Mouse (Mus musculus) lung, adult 2 months (tissue): ENCODE data around the gene Ccn6. TPM values are rescaled to one million over a fixed set of nuclear protein-coding genes. Genes with fewer than 3 reads are reported as not detected.

Source experiments
- DNase-seq: peaks from one replicate; pipeline ENCODE4 v3.0.0; 2022
- H3K4me1 ChIP-seq: fragments of 200-500 bp; 2 replicates; pipeline ENCODE4 v1.6.1; 2011; ENCODE audit warnings: low read length; ENCODE audit not compliant: control insufficient read depth, insufficient read depth
- H3K4me3 ChIP-seq: fragments of 200-500 bp; replicated peaks from 2 replicates; pipeline ENCODE3; 2011; ENCODE audit warnings: low read depth, mild to moderate bottlenecking, control low read depth, low read length; ENCODE audit errors: extremely low read depth
- CTCF ChIP-seq: fragments of 200-500 bp; IDR thresholded peaks from 2 replicates; pipeline ENCODE4 v1.5.1; 2011; ENCODE audit warnings: mild to moderate bottlenecking, low read length, control low read depth; ENCODE audit not compliant: insufficient read depth
- POLR2A ChIP-seq: fragments of 200-500 bp; IDR thresholded peaks from 2 replicates; pipeline ENCODE4 v1.6.1; 2011; ENCODE audit warnings: low read depth, mild to moderate bottlenecking, control low read depth, low read length, borderline replicate concordance; ENCODE audit errors: extremely low read depth
- WGBS: fragments of 180-500 bp; shearing (Covaris S2); methylation state at CpG from one replicate; pipeline ENCODE4 v1.1.7; 2018; 5-methylcytosine and 5-hydroxymethylcytosine counted together
- polyA plus RNA-seq: library from polyadenylated mRNA; depleted of rRNA; stranded (reverse); fragments of >200 nt; gene quantifications from 2 replicates; pipeline ENCODE4 v1.2.3, GENCODE M21; 2012

Ccn6 gene
- polyA plus RNA-seq, 1 experiment, result 0.20 TPM

- 28% methylated on average over 11 of the region's 11 CpGs for WGBS
- Histone ChIP-seq H3K4me3 (peak overlapping the region; percentile 4), H3K4me1 (no peaks in the 10 kb centered on the region; the same call in 1 of the 2 replicates)
- TF ChIP-seq CTCF, result no peak
- no peak for TF ChIP-seq POLR2A
- DNase-seq, result no peak
These were observed 2.1 kb upstream of the Ccn6 start for GRCm38 (mm10) chr10:39165632-39166115.

GRCm38 (mm10) chr10:39162666-39163484 lies 719 bp downstream of the Ccn6 start:
- WGBS, result 29% methylated on average over 18 of the region's 18 CpGs

GRCm38 (mm10) chr10:39161406-39161805 lies 2.2 kb downstream of the Ccn6 start:
- TF ChIP-seq POLR2A (no peak), CTCF (no peak)
- WGBS, result 100% methylated on average over 1 of the region's 1 CpGs
- no peak for DNase-seq
- Histone ChIP-seq H3K4me1 (no peaks in the 10 kb centered on the region), H3K4me3 (no peak overlapping the region)

More at GRCm38 (mm10) chr10:39162666-39163484, 719 bp downstream of the Ccn6 start:
- Histone ChIP-seq H3K4me3 (no peak overlapping the region), H3K4me1 (no peaks in the 10 kb centered on the region)
- DNase-seq, result no peak
- TF ChIP-seq POLR2A (no peak), CTCF (no peak)

- 70% methylated on average over 12 of the region's 12 CpGs for WGBS
- no peaks in the 10 kb centered on the region for H3K4me1 ChIP-seq
- no peak overlapping the region for H3K4me3 ChIP-seq
- DNase-seq, result no peak
- no peak for TF ChIP-seq POLR2A
- no peak for TF ChIP-seq CTCF
These were observed 5.3 kb downstream of the Ccn6 start for GRCm38 (mm10) chr10:39158306-39158705.

- Histone ChIP-seq H3K4me3 (no peak overlapping the region), H3K4me1 (no peaks in the 10 kb centered on the region)
- no peak for DNase-seq
- 96% methylated on average over 1 of the region's 1 CpGs for WGBS
- TF ChIP-seq CTCF, result no peak
These were observed 6.3 kb downstream of the Ccn6 start for GRCm38 (mm10) chr10:39157321-39157720.

- no peak for TF ChIP-seq POLR2A
- TF ChIP-seq CTCF, result no peak
- no peaks in the 10 kb centered on the region for H3K4me1 ChIP-seq
- WGBS, result 81% methylated on average over 5 of the region's 5 CpGs
- no peak for DNase-seq
- no peak overlapping the region for H3K4me3 ChIP-seq
These were observed 6.9 kb downstream of the Ccn6 start for GRCm38 (mm10) chr10:39156719-39157118.

GRCm38 (mm10) chr10:39142216-39142615 lies 21.4 kb downstream of the Ccn6 start:
- no peak overlapping the region for H3K4me3 ChIP-seq
- TF ChIP-seq CTCF (no peak), POLR2A (no peak)
- DNase-seq, result no peak
- H3K4me1 ChIP-seq, result no peaks in the 10 kb centered on the region
- 87% methylated on average over 12 of the region's 12 CpGs for WGBS

- Histone ChIP-seq H3K4me1 (no peaks in the 10 kb centered on the region), H3K4me3 (no peak overlapping the region)
- no peak for TF ChIP-seq POLR2A
- TF ChIP-seq CTCF, result no peak
- WGBS, result 83% methylated on average over 2 of the region's 2 CpGs
- no peak for DNase-seq
These were observed 22.2 kb downstream of the Ccn6 start for GRCm38 (mm10) chr10:39141401-39141800.

GRCm38 (mm10) chr10:39140843-39141242 lies 22.8 kb downstream of the Ccn6 start:
- TF ChIP-seq CTCF, result no peak
- no peak for TF ChIP-seq POLR2A
- no peak for DNase-seq
- Histone ChIP-seq H3K4me3 (no peak overlapping the region), H3K4me1 (no peaks in the 10 kb centered on the region)
- 75% methylated on average over 14 of the region's 14 CpGs for WGBS

- Histone ChIP-seq H3K4me1 (no peaks in the 10 kb centered on the region), H3K4me3 (no peak overlapping the region)
- TF ChIP-seq POLR2A (no peak), CTCF (no peak)
- 85% methylated on average over 6 of the region's 6 CpGs for WGBS
- no peak for DNase-seq
These were observed 24.8 kb downstream of the Ccn6 start for GRCm38 (mm10) chr10:39138761-39139160.

GRCm38 (mm10) chr10:39137766-39138165 lies 25.8 kb downstream of the Ccn6 start:
- Histone ChIP-seq H3K4me1 (no peaks in the 10 kb centered on the region), H3K4me3 (no peak overlapping the region)
- no peak for DNase-seq
- TF ChIP-seq POLR2A (no peak), CTCF (no peak)
- whole genome bisulfite sequencing, result 86% methylated on average over 3 of the region's 3 CpGs
